Mouse (Mus musculus) ES-E14 (cell line): ENCODE measurements around the gene Copz1. TPM values are rescaled to one million over a fixed set of nuclear protein-coding genes. Genes with fewer than 3 reads are reported as not detected.

ENCODE experiments used
- DNase-seq: peaks from one replicate; pipeline ENCODE4 v3.0.0-alpha.2; 2013; ENCODE audit warnings: low read depth, low spot score
- H3K27ac ChIP-seq: 2 replicates; pipeline ENCODE4 v1.5.1; 2012; ENCODE audit warnings: low read depth, mild to moderate bottlenecking, low read length, moderate library complexity, mixed read lengths; ENCODE audit not compliant: poor library complexity, insufficient read depth, severe bottlenecking
- H3K36me3 ChIP-seq: 2 replicates; pipeline ENCODE4 v1.6.1; 2012; ENCODE audit warnings: mild to moderate bottlenecking, low read length, moderate library complexity, mixed read lengths; ENCODE audit not compliant: control insufficient read depth, poor library complexity, insufficient read depth, severe bottlenecking
- H3K4me1 ChIP-seq, 2 experiments: fragments of 150-350 bp in 1 of 2; sonication (generic) in 1 of 2; 2 replicates each; pipeline ENCODE4 v1.6.1; 2012; ENCODE audit warnings: low read length in 2 of 2, mild to moderate bottlenecking in 1 of 2, mixed read lengths in 1 of 2; ENCODE audit not compliant: control insufficient read depth in 2 of 2, insufficient read depth in 2 of 2, poor library complexity in 1 of 2
- H3K4me3 ChIP-seq, 2 experiments: fragments of 150-350 bp in 1 of 2; sonication (generic) in 1 of 2; 2 replicates each; pipeline ENCODE4 v1.5.1; 2012; ENCODE audit warnings: low read length in 2 of 2, low read depth in 1 of 2, mild to moderate bottlenecking in 1 of 2, mixed read lengths in 1 of 2; ENCODE audit not compliant: insufficient read depth in 1 of 2, poor library complexity in 1 of 2, severe bottlenecking in 1 of 2
- H3K9ac ChIP-seq: 2 replicates; pipeline ENCODE4 v1.6.1; 2012; ENCODE audit warnings: low read depth, mild to moderate bottlenecking, low read length, mixed read lengths; ENCODE audit not compliant: poor library complexity, insufficient read depth, severe bottlenecking
- H3K9me3 ChIP-seq: fragments of 150-350 bp; sonication (generic); 2 replicates; pipeline ENCODE4 v1.6.1; 2012; ENCODE audit warnings: low read depth, mild to moderate bottlenecking, low read length; ENCODE audit not compliant: control insufficient read depth, insufficient read depth
- CHD2 ChIP-seq: IDR thresholded peaks from 2 replicates; pipeline ENCODE4 v1.6.1; 2014; ENCODE audit warnings: mild to moderate bottlenecking, low read depth, low read length, inconsistent platforms
- HCFC1 ChIP-seq: IDR thresholded peaks from 2 replicates; pipeline ENCODE4 v1.6.1; 2012; ENCODE audit warnings: low read length, inconsistent platforms, borderline replicate concordance; ENCODE audit not compliant: insufficient read depth
- MAFK ChIP-seq: IDR thresholded peaks from 2 replicates; pipeline ENCODE4 v1.6.1; 2014; ENCODE audit warnings: mild to moderate bottlenecking, low read depth, low read length, inconsistent platforms; ENCODE audit not compliant: insufficient read depth
- ZC3H11A ChIP-seq: IDR thresholded peaks from 2 replicates; pipeline ENCODE4 v1.6.1; 2012; ENCODE audit warnings: low read depth, mild to moderate bottlenecking, inconsistent platforms, low read length, borderline replicate concordance
- ZNF384 ChIP-seq: IDR thresholded peaks from 2 replicates; pipeline ENCODE4 v1.6.1; 2012; ENCODE audit warnings: low read depth, low read length, inconsistent platforms
- in situ Hi-C, 2 experiments: fragments of 600-800 bp; cut with MboI; formaldehyde crosslinking; loops; one replicate each; pipeline ENCODE4 v1.15.1; 2025; ENCODE audit warnings: low sequenced_read_pairs in 2 of 2, inconsistent platforms in 1 of 2; ENCODE audit not compliant: unreplicated experiment in 2 of 2
- total RNA-seq: library from RNA; depleted of rRNA; stranded (reverse); fragments of 300-350 nt; gene quantifications from 2 replicates; pipeline ENCODE4 v1.2.3, GENCODE M21; 2012

Gene Copz1
- total RNA-seq, 1 experiment: 85.5 TPM

DNA sequence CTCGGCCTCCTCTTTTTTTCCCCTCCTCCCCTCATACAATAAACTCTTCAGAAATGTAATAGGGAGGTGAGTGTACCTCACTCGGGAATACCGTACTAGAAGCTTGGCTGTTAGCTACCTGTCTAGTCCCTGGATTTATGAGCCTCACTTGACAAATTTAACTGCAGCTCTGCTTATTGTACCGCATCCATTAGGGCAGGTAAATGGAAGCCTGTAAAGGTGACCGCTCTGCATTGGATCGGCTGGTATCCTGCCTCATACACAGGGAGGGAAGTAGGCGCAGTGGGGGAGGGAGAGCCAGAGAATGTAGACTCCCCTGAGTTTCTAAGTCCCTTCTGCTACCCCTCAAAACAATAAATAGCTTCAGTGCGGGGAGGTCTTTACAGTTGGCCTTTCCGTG, 18.3 kb downstream of the Copz1 start:
- Histone ChIP-seq H3K9ac (no peak overlapping the region), H3K9me3 (no peaks in the 10 kb centered on the region), H3K4me1 (peaks cover 0 to 5% of the 10 kb centered on the region in 2 experiments; a peak in 2 of 4 replicates), H3K27ac (no peak overlapping the region), H3K36me3 (peaks cover 6% of the 10 kb centered on the region), H3K4me3 (no peak overlapping the region)
- DNase-seq: no peak
- TF ChIP-seq HCFC1 (no peak), ZNF384 (no peak), MAFK (no peak), CHD2 (no peak), ZC3H11A (no peak)
- in situ Hi-C loops: no loop called here

DNA sequence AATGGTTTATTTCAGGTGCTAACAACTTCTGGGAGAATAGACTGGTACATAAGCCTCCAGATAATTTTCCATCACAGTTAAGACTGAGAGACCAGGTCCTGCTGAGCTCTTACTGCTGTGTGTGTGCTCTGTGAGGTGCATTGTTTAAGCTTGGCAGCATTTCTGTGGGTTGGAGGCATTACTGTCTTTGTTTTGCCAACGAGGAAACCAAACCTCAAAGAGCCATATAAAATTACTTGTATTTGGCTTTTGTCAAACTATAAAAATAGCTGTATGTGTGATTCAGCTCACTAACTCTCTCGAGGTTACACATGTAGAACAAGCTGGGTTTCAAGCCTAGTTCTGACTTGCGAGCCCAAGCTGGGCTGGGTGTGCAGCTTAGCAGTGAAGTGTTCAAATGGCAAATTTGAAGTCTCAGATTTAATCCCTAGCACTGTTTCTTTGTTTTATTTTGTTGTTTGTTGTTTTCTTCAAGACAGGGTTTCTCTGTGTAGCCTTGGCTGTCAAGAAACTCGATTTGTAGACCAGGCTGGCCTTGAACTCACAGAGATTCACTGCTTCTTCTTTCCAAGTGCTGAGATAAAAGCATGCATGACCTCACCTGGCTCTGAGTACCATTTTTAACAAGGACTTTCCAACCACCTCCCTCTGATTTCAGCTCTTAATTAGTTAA, 20.3 kb downstream of the Copz1 start:
- no peak for DNase-seq

DNA sequence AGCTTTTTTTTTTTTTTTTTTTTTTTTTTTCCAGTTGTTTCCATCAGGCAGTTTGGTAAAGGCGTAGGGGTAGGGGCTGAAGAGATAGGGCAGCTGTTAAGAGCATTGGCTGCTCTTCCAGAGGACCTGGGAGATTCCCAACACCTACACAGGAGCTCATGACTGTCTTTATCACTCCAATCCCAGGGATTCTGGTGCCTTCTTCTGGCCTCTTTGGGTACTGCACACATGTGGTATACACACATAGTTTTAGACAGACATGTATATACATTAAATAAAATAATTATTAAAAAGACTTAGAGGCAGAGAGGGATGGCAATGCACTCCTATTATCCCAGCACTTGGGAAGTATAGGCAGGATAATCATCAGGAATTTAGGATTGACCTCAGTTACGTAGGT, 20.9 kb downstream of the Copz1 start:
- 0 out of 2 replicates have a peak, but pooled peaks have one; percentile 46 for TF ChIP-seq ZNF384
- no peak for TF ChIP-seq ZC3H11A
- no peak overlapping the region for H3K4me3 ChIP-seq
- H3K36me3 ChIP-seq: peaks cover 12% of the 10 kb centered on the region
- no peaks in the 10 kb centered on the region for H3K9me3 ChIP-seq
- in situ Hi-C loops: no loop called here
- no peak for DNase-seq
- H3K27ac ChIP-seq: no peak overlapping the region
- no peak overlapping the region for H3K9ac ChIP-seq
- peaks cover 3 to 14% of the 10 kb centered on the region in 2 experiments; a peak in 2 of 4 replicates for H3K4me1 ChIP-seq

More for the DNA sequence above, 20.3 kb downstream of the Copz1 start:
- H3K4me3 ChIP-seq: no peak overlapping the region
- no peak overlapping the region for H3K9ac ChIP-seq
- no peak overlapping the region for H3K27ac ChIP-seq
- in situ Hi-C loops: no loop called here
- H3K4me1 ChIP-seq: peaks cover 3 to 14% of the 10 kb centered on the region in 2 experiments; a peak in 2 of 4 replicates
- peaks cover 12% of the 10 kb centered on the region for H3K36me3 ChIP-seq
- TF ChIP-seq CHD2 (no peak), ZNF384 (no peak), HCFC1 (no peak), MAFK (no peak), ZC3H11A (no peak)
- H3K9me3 ChIP-seq: no peaks in the 10 kb centered on the region

DNA sequence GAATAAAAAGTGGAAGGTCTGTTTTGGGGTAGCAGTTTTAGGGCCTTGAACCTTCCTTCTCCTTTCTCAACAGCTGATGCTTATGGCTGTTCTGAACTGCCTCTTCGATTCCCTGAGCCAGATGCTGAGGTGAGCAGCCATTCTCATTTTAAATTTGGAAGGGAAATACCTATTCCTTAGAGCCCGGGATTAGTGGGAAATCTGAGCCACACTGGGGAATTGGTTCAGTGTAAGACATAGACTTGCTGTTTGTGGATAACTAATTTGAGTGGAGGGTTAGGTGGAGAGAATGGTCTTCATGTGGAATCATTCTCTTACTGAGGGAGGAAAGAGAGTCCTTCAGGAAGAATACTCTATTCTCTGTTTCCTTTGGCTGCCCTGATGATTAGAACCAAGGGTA, 22.1 kb downstream of the Copz1 start:
- Histone ChIP-seq H3K4me3 (no peak overlapping the region), H3K9me3 (no peaks in the 10 kb centered on the region), H3K4me1 (peaks cover 5 to 20% of the 10 kb centered on the region in 2 experiments; a peak in 3 of 4 replicates), H3K36me3 (peaks cover 12% of the 10 kb centered on the region), H3K9ac (no peak overlapping the region), H3K27ac (no peak overlapping the region)
- TF ChIP-seq MAFK: no peak
- TF ChIP-seq ZNF384: no peak
- TF ChIP-seq ZC3H11A: no peak
- no peak for TF ChIP-seq HCFC1
- TF ChIP-seq CHD2: no peak
- in situ Hi-C loops: no loop called here
- DNase-seq: no peak

DNA sequence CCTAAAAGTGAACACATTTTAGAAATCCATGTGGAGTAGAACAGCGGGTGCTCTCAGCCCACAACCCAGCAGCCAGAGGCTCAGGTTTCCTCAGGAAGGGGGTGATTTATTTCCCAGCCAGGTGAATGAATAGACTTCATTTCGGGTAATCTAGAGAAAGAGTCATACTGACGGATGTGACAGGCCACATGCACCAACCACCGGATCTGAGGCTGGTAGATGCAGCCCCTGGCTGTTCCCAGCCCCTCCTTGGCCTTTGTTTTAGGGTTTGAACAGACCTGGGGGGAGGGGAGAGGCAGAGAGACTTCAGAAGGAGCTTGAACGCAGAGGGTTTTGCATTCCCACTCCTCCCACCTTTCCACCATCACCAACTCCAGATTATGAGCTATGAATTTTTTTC, 23.3 kb downstream of the Copz1 start:
- no peak for DNase-seq
- TF ChIP-seq HCFC1 (no peak), ZC3H11A (no peak), ZNF384 (no peak), CHD2 (no peak), MAFK (no peak)
- Histone ChIP-seq H3K9ac (peak overlapping the region; percentile 24; the same call in 1 of the 2 replicates), H3K4me1 (peaks cover 5 to 27% of the 10 kb centered on the region in 2 experiments; a peak in 3 of 4 replicates), H3K4me3 (no peak overlapping the region), H3K27ac (no peak overlapping the region; the same call in 1 of the 2 replicates), H3K9me3 (no peaks in the 10 kb centered on the region), H3K36me3 (peaks cover 11% of the 10 kb centered on the region)
- in situ Hi-C loops: no loop called here
